Mouse (Mus musculus): ENCODE results near the gene Gemin6.

DNA sequence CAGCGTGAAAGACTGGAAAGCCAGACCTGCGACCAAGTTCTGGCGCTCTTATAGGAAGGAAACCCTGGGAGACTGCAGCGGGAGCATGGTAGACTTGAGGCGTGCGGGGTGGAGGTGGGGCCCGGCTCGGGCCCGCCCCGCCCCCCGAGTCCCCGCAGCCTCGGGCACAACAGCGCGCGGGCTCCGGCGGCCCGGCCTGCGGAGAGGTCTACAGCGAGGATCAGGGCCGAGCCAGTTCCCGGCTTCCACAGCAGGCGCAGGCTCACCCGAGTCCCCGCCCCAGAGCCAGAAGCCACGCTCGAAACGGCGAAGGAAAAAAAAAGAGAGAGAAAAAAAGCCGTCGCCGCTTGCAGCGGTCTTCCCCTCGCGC, 18.0 kb upstream of the Gemin6 start:
- TF ChIP-seq CTCF (IDR thresholded peaks at IDR 0.05; ENCODE audit: control insufficient read depth, insufficient read depth, insufficient replicate concordance, low read depth, low read length) (no peak), POLR2A (IDR thresholded peaks at IDR 0.05; ENCODE audit: control insufficient read depth, low read depth, low read length) (no peak)

Data from testis, adult 2 months (tissue).